Mouse (Mus musculus): Measurements from ENCODE around the gene Dr1. TPM values are rescaled to one million over a fixed set of nuclear protein-coding genes. Genes with fewer than 3 reads are reported as not detected.

Dr1 gene
- 34.3 TPM for total RNA-seq (2023)

GRCm38 (mm10) chr5:108268127-108269062 lies at the start of gene Dr1:
Dr1 (plus strand) TSS chr5:108268897.

GRCm38 (mm10) chr5:108312224-108313064 lies 43.7 kb downstream of the Dr1 start, which contains the start of gene Pigg:
Pigg (plus strand) TSS chr5:108312609.

Other genes with a start within 250 kb of the Dr1 start
- 95.0 TPM for gene Mtf2, start 203.2 kb upstream of the Dr1 start, total RNA-seq (2023)
- gene Tmed5, start 136.3 kb upstream of the Dr1 start, total RNA-seq (2023): 43.6 TPM
- gene Ccdc18, start 136.0 kb upstream of the Dr1 start, total RNA-seq (2023): 0.64 TPM
- 1.1 TPM for gene Pigg, start 43.7 kb downstream of the Dr1 start, total RNA-seq (2023)
- not detected for gene Gm42517, start 99.0 kb downstream of the Dr1 start, total RNA-seq (2023)
- gene Pde6b, start 119.5 kb downstream of the Dr1 start, total RNA-seq (2023): not detected
- 64.8 TPM for gene Atp5k, start 165.6 kb downstream of the Dr1 start, total RNA-seq (2023)
- gene Mfsd7a, start 180.0 kb downstream of the Dr1 start, total RNA-seq (2023): not detected
- 22.3 TPM for gene Pcgf3, start 192.3 kb downstream of the Dr1 start, total RNA-seq (2023)

Measured in CD4-positive naive resting alpha-beta T cell, adult 76 days (primary cell).